In genomic region chr7:117699343-117699985, GRCm38 (mm10) we compare ENCODE assay signal across 9 mouse cellular contexts.
DNase-seq lines count a peak whose midpoint lies in the region; ATAC-seq lines count a peak whose summit lies in the region.
"Had no signal": no experiment of that assay in that cellular context is flagged by ENCODE, and none has a peak within 500 bp of the region (broad histone marks: within the 10 kb centered on the region; RNA-seq: fewer than 3 reads in every experiment).

No protein-coding gene starts in this region.

- 61% methylated on average over 4 of the region's 4 CpGs for WGBS in embryonic facial prominence, embryonic 14.5 days
- 76% methylated on average over 4 of the region's 4 CpGs for whole genome bisulfite sequencing in embryonic facial prominence, embryonic 10.5 days
- 42% methylated on average over 4 of the region's 4 CpGs for WGBS in neural tube, embryonic 13.5 days

- no peaks in the 10 kb centered on the region for H3K4me1 ChIP-seq in embryonic facial prominence, embryonic 14.5 days (ENCODE audit: control insufficient read depth, insufficient read depth, low read length)
- peaks cover 5% of the 10 kb centered on the region; the same call in 1 of the 2 replicates for H3K4me1 ChIP-seq in embryonic facial prominence, embryonic 10.5 days
- peaks cover 13% of the 10 kb centered on the region for H3K4me1 ChIP-seq in neural tube, embryonic 13.5 days (replicated peaks)

- DNase-seq in embryonic facial prominence, embryonic 14.5 days (ENCODE audit: low spot score): peak; percentile 51
- DNase-seq in embryonic facial prominence, embryonic 10.5 days (ENCODE audit: low spot score): no peak
- peak; percentile 17 for DNase-seq in forelimb bud, embryonic 11.5 days (ENCODE audit: low read depth, low spot score)
- peak; percentile 57 for DNase-seq in left cerebral cortex, adult 11 months (ENCODE audit: low spot score)
- no peak for DNase-seq in gastrocnemius, postnatal 14 days
- no peak for DNase-seq in lung, postnatal 10 days
- DNase-seq: lung, postnatal 4 days had no signal

- ATAC-seq in embryonic facial prominence, embryonic 14.5 days (ENCODE audit: low read depth): peak; percentile 67
- ATAC-seq in neural tube, embryonic 13.5 days (ENCODE audit: low read depth): peak; percentile 86
- ATAC-seq in erythroblast, adult 5-6 weeks (replicated peaks; ENCODE audit: low FRiP score, poor library complexity, severe bottlenecking): no peak

- H3K27ac ChIP-seq in embryonic facial prominence, embryonic 14.5 days (replicated peaks; ENCODE audit: low read depth, low read length): no peak overlapping the region; the same call in 1 of the 2 replicates
- H3K27ac ChIP-seq in embryonic facial prominence, embryonic 10.5 days (replicated peaks): no peak overlapping the region
- H3K27ac ChIP-seq in neural tube, embryonic 13.5 days (replicated peaks): no peak overlapping the region

- H3K9me3 ChIP-seq in embryonic facial prominence, embryonic 14.5 days (ENCODE audit: control insufficient read depth, low read length): no peaks in the 10 kb centered on the region
- H3K9me3 ChIP-seq in embryonic facial prominence, embryonic 10.5 days: no peaks in the 10 kb centered on the region
- no peaks in the 10 kb centered on the region for H3K9me3 ChIP-seq in neural tube, embryonic 13.5 days

- no peaks in the 10 kb centered on the region for H3K27me3 ChIP-seq in embryonic facial prominence, embryonic 14.5 days (replicated peaks; ENCODE audit: control insufficient read depth, insufficient read depth, low read length)
- no peaks in the 10 kb centered on the region for H3K27me3 ChIP-seq in embryonic facial prominence, embryonic 10.5 days (replicated peaks; ENCODE audit: low read depth, poor library complexity, severe bottlenecking)
- H3K27me3 ChIP-seq in neural tube, embryonic 13.5 days: no peaks in the 10 kb centered on the region

- no peak overlapping the region for H3K4me3 ChIP-seq in embryonic facial prominence, embryonic 14.5 days (ENCODE audit: low read depth, low read length)
- H3K4me3 ChIP-seq in embryonic facial prominence, embryonic 10.5 days: no peak overlapping the region
- H3K4me3 ChIP-seq in neural tube, embryonic 13.5 days: no peak overlapping the region

- no peak overlapping the region for H3K9ac ChIP-seq in embryonic facial prominence, embryonic 14.5 days (ENCODE audit: low read depth, low read length)
- H3K9ac ChIP-seq in neural tube, embryonic 13.5 days: no peak overlapping the region

- no peaks in the 10 kb centered on the region for H3K36me3 ChIP-seq in embryonic facial prominence, embryonic 14.5 days (ENCODE audit: control insufficient read depth, insufficient read depth, low read length)
- H3K36me3 ChIP-seq in embryonic facial prominence, embryonic 10.5 days (replicated peaks): no peaks in the 10 kb centered on the region
- no peaks in the 10 kb centered on the region for H3K36me3 ChIP-seq in neural tube, embryonic 13.5 days

- intact Hi-C loops in gastrocnemius, postnatal 14 days (cut with DNase I; ENCODE audit: low total_unique reads): no loop called here

- H3K4me2 ChIP-seq in embryonic facial prominence, embryonic 14.5 days (ENCODE audit: low read depth, low read length): no peak overlapping the region
- no peak overlapping the region for H3K4me2 ChIP-seq in neural tube, embryonic 13.5 days

Comparison
In these comparisons a context has a peak if more than half of its experiments do, and no peak if none do; other contexts are left out.
1. DNase-seq: peak in embryonic facial prominence, embryonic 14.5 days (single experiment), forelimb bud, embryonic 11.5 days (single experiment) and left cerebral cortex, adult 11 months (single experiment); none in embryonic facial prominence, embryonic 10.5 days (single experiment), gastrocnemius, postnatal 14 days (single experiment) and lung, postnatal 10 days (single experiment).